ENCODE assay signal across 9 mouse cellular contexts in genomic region chr10:90494981-90495516, GRCm38 (mm10).
DNase-seq lines count a peak whose midpoint lies in the region; ATAC-seq and TF ChIP-seq lines count a peak whose summit lies in the region.
"Had no signal": no experiment of that assay in that cellular context is flagged by ENCODE, and none has a peak within 500 bp of the region (broad histone marks: within the 10 kb centered on the region; RNA-seq: fewer than 3 reads in every experiment).

No protein-coding gene starts in this region.

- H3K9me3 ChIP-seq in forebrain, embryonic 13.5 days (replicated peaks), result no peaks in the 10 kb centered on the region
- no peaks in the 10 kb centered on the region for H3K9me3 ChIP-seq in forebrain, embryonic 12.5 days
- H3K9me3 ChIP-seq in forebrain, embryonic 16.5 days (ENCODE audit: control insufficient read depth, low read length), result no peaks in the 10 kb centered on the region
- H3K9me3 ChIP-seq: limb, embryonic 13.5 days had no signal

- H3K9ac ChIP-seq in forebrain, embryonic 13.5 days, result no peak overlapping the region
- no peak overlapping the region for H3K9ac ChIP-seq in forebrain, embryonic 12.5 days
- no peak overlapping the region for H3K9ac ChIP-seq in forebrain, embryonic 16.5 days (replicated peaks; ENCODE audit: low read depth, low read length)
- H3K9ac ChIP-seq: limb, embryonic 13.5 days had no signal

- peak overlapping the region; percentile 35; the same call in 1 of the 2 replicates for H3K27ac ChIP-seq in forebrain, embryonic 13.5 days
- no peak overlapping the region for H3K27ac ChIP-seq in forebrain, embryonic 12.5 days
- H3K27ac ChIP-seq in forebrain, embryonic 16.5 days (ENCODE audit: low read length), result peak overlapping the region; percentile 68
- peak overlapping the region; percentile 17; the same call in 1 of the 2 replicates for H3K27ac ChIP-seq in olfactory bulb, adult 2 months (ENCODE audit: insufficient read depth, low read depth, low read length)
- H3K27ac ChIP-seq in gastrocnemius, adult 2 months, result no peak overlapping the region
- H3K27ac ChIP-seq: limb, embryonic 13.5 days had no signal

- TF ChIP-seq POLR2A in olfactory bulb, adult 2 months (IDR thresholded peaks at IDR 0.05; ENCODE audit: insufficient read depth, low read depth, low read length), result no peak

- ATAC-seq in forebrain, embryonic 13.5 days, result peak; percentile 53; the same call in 1 of the 2 replicates
- ATAC-seq in forebrain, embryonic 12.5 days (ENCODE audit: low FRiP score), result no peak
- peak; percentile 76 for ATAC-seq in forebrain, embryonic 16.5 days
- ATAC-seq in monocyte, adult 5-6 weeks (replicated peaks; ENCODE audit: insufficient number of reproducible peaks, low FRiP score, low TSS enrichment, poor library complexity, severe bottlenecking), result no peak

- 81% methylated on average over 4 of the region's 4 CpGs for WGBS in forebrain, embryonic 13.5 days
- 75% methylated on average over 4 of the region's 4 CpGs for WGBS in forebrain, embryonic 12.5 days
- 49% methylated on average over 4 of the region's 4 CpGs for WGBS in forebrain, embryonic 16.5 days
- 36% methylated on average over 4 of the region's 4 CpGs for WGBS in olfactory bulb, adult 2 months

- peak; percentile 46 to 55 for DNase-seq in layer of hippocampus, postnatal 10 days (ENCODE audit: low spot score in 2 of 2)
- no peak for DNase-seq in gastrocnemius, adult 2 months
- DNase-seq in T-cell, adult 2 months (ENCODE audit: low spot score), result no peak

- H3K4me1 ChIP-seq in forebrain, embryonic 13.5 days, result peaks cover 4% of the 10 kb centered on the region; the same call in 1 of the 2 replicates
- 0 out of 2 replicates have a peak, but pooled peaks cover 4% of the 10 kb centered on the region for H3K4me1 ChIP-seq in forebrain, embryonic 12.5 days
- peaks cover 10% of the 10 kb centered on the region for H3K4me1 ChIP-seq in forebrain, embryonic 16.5 days (replicated peaks; ENCODE audit: control insufficient read depth, insufficient read depth, low read length)
- H3K4me1 ChIP-seq in olfactory bulb, adult 2 months (ENCODE audit: control insufficient read depth, insufficient read depth, low read length), result 0 out of 2 replicates have a peak, but pooled peaks cover 3% of the 10 kb centered on the region
- H3K4me1 ChIP-seq: limb, embryonic 13.5 days had no signal

- no peak overlapping the region for H3K4me3 ChIP-seq in forebrain, embryonic 13.5 days
- H3K4me3 ChIP-seq in forebrain, embryonic 12.5 days (replicated peaks), result no peak overlapping the region
- no peak overlapping the region for H3K4me3 ChIP-seq in forebrain, embryonic 16.5 days (replicated peaks; ENCODE audit: low read length)
- H3K4me3 ChIP-seq in olfactory bulb, adult 2 months (ENCODE audit: insufficient read depth, low read depth, low read length), result no peak overlapping the region
- H3K4me3 ChIP-seq in gastrocnemius, adult 2 months, result no peak overlapping the region
- H3K4me3 ChIP-seq: limb, embryonic 13.5 days had no signal

- no peak for TF ChIP-seq CTCF in olfactory bulb, adult 2 months (IDR thresholded peaks at IDR 0.05; ENCODE audit: insufficient read depth, low read depth, low read length)
- TF ChIP-seq CTCF in gastrocnemius, adult 2 months (IDR thresholded peaks at IDR 0.05), result no peak

- H3K27me3 ChIP-seq in forebrain, embryonic 13.5 days, result no peaks in the 10 kb centered on the region
- no peaks in the 10 kb centered on the region for H3K27me3 ChIP-seq in forebrain, embryonic 12.5 days
- no peaks in the 10 kb centered on the region for H3K27me3 ChIP-seq in forebrain, embryonic 16.5 days (replicated peaks; ENCODE audit: control insufficient read depth, insufficient read depth, low read length)
- H3K27me3 ChIP-seq: limb, embryonic 13.5 days had no signal

- no peaks in the 10 kb centered on the region for H3K36me3 ChIP-seq in forebrain, embryonic 13.5 days (ENCODE audit: poor library complexity, severe bottlenecking)
- H3K36me3 ChIP-seq in forebrain, embryonic 12.5 days (replicated peaks), result no peaks in the 10 kb centered on the region
- no peaks in the 10 kb centered on the region for H3K36me3 ChIP-seq in forebrain, embryonic 16.5 days (ENCODE audit: control insufficient read depth, insufficient read depth)
- H3K36me3 ChIP-seq: limb, embryonic 13.5 days had no signal

- intact Hi-C loops in gastrocnemius, adult 2 months (cut with DNase I), result no loop called here

- H3K4me2 ChIP-seq in forebrain, embryonic 13.5 days, result no peak overlapping the region
- no peak overlapping the region for H3K4me2 ChIP-seq in forebrain, embryonic 12.5 days
- no peak overlapping the region for H3K4me2 ChIP-seq in forebrain, embryonic 16.5 days (ENCODE audit: low read length)
- H3K4me2 ChIP-seq: limb, embryonic 13.5 days had no signal

Comparison
In these comparisons a context has a peak if more than half of its experiments do, and no peak if none do; other contexts are left out.
1. ATAC-seq: peak in forebrain, embryonic 13.5 days (single experiment) and forebrain, embryonic 16.5 days (single experiment); none in forebrain, embryonic 12.5 days (single experiment) and monocyte, adult 5-6 weeks (single experiment).
2. H3K27ac ChIP-seq: peak in forebrain, embryonic 13.5 days (single experiment), forebrain, embryonic 16.5 days (single experiment) and olfactory bulb, adult 2 months (single experiment); none in forebrain, embryonic 12.5 days (single experiment) and gastrocnemius, adult 2 months (single experiment).
3. DNase-seq: peak in layer of hippocampus, postnatal 10 days (2 of 2); none in gastrocnemius, adult 2 months (single experiment) and T-cell, adult 2 months (single experiment).